14 mouse cellular contexts compared by ENCODE assay signal in the genomic region with DNA sequence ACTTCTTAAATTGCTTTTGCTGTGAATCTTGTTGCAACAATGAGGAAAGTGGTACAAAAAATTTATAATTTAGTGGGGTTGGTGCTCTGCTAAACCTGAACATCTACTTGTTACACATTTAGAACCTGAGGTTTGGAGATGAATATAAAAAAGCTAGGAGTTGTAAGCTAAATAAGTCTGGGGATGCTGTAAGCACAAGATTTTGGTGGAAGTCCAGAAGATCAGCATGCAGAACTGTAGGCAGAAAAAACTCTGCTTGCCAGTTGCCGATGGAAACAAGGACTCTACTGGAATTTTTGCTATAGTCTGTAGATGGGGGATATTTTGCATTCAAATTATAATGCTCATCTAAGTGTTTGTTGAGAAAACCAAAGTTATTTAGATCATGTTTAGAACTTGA.
"Had no signal": no experiment of that assay in that cellular context is flagged by ENCODE, and none has a peak within 500 bp of the region (broad histone marks: within the 10 kb centered on the region; RNA-seq: fewer than 3 reads in every experiment).

No protein-coding gene starts in this region.

- DNase-seq: forebrain, postnatal 0 days; gastrocnemius, postnatal 14 days; gastrocnemius, postnatal 36 days; heart, adult 11 months; heart, adult 2 months; heart, postnatal 14 days; heart, postnatal 36 days; kidney, adult 11 months; kidney, adult 2 months; kidney, adult 9 months; kidney, postnatal 14 days; kidney, postnatal 36 days; layer of hippocampus, adult 9-11 months; liver had no signal
